Mouse (Mus musculus) left cerebral cortex, adult 2 months (tissue): Measurements from ENCODE around the gene Gsx2. TPM values are rescaled to one million over a fixed set of nuclear protein-coding genes. Genes with fewer than 3 reads are reported as not detected.

ENCODE experiments used
- DNase-seq, 2 experiments: peaks; one replicate each; pipeline ENCODE4 v3.0.0; 2021 to 2022; ENCODE audit warnings: low spot score in 2 of 2, mixed read lengths in 1 of 2; ENCODE audit errors: extremely low spot score in 1 of 2
- H3K27ac ChIP-seq: fragments of 200-600 bp; 2 replicates; pipeline ENCODE4 v1.8.1; 2022
- H3K4me3 ChIP-seq: fragments of 200-600 bp; 2 replicates; pipeline ENCODE4 v1.8.1; 2022
- CTCF ChIP-seq: fragments of 200-600 bp; IDR thresholded peaks from 2 replicates; pipeline ENCODE4 v1.8.1; 2022; ENCODE audit warnings: antibody characterized with exemption, mild to moderate bottlenecking, moderate library complexity
- intact Hi-C: fragments of 180-260 bp; cut with DNase I; formaldehyde crosslinking; loops from one replicate; pipeline ENCODE4 v1.15.1; 2025
- total RNA-seq, 2 experiments: library from RNA; stranded (reverse); gene quantifications; 2 replicates each; pipeline ENCODE4 v1.2.3; 2021

Gene Gsx2
- total RNA-seq, 2 experiments from 2014 or later: 0.28 TPM; not detected in 1

- peak in 1 of 2 experiments; percentile 50 for DNase-seq
Measured at GRCm38 (mm10) chr5:75067125-75067756, 8.2 kb upstream of the Gsx2 start.

GRCm38 (mm10) chr5:75070132-75070531 is 5.3 kb upstream of the Gsx2 start:
- DNase-seq: no peak
- TF ChIP-seq CTCF: no peak
- intact Hi-C loops: loop anchor here (5.0 kb wide), 1 partner anchor 82 kb away; the partner anchor contains the start of gene Pdgfra
- no peak overlapping the region for H3K27ac ChIP-seq
- no peak overlapping the region for H3K4me3 ChIP-seq

More at GRCm38 (mm10) chr5:75067125-75067756, 8.2 kb upstream of the Gsx2 start:
- intact Hi-C loops: no loop called here
- TF ChIP-seq CTCF: no peak
- H3K27ac ChIP-seq: no peak overlapping the region
- H3K4me3 ChIP-seq: peak overlapping the region; percentile 35

GRCm38 (mm10) chr5:75070656-75071375 is 4.6 kb upstream of the Gsx2 start:
- TF ChIP-seq CTCF: no peak
- no peak overlapping the region for H3K4me3 ChIP-seq
- DNase-seq: no peak
- no peak overlapping the region for H3K27ac ChIP-seq
- intact Hi-C loops: loop anchor here (5.0 kb wide), 1 partner anchor 81 kb away; the partner anchor contains the start of gene Pdgfra

- intact Hi-C loops: loop anchor here (5.0 kb wide), 1 partner anchor 80 kb away; the partner anchor contains the start of gene Pdgfra
- no peak for TF ChIP-seq CTCF
- H3K4me3 ChIP-seq: no peak overlapping the region
- no peak overlapping the region for H3K27ac ChIP-seq
- DNase-seq: no peak
Measured at GRCm38 (mm10) chr5:75071951-75072350, 3.5 kb upstream of the Gsx2 start.

GRCm38 (mm10) chr5:75072532-75072931 is 2.9 kb upstream of the Gsx2 start:
- H3K4me3 ChIP-seq: no peak overlapping the region
- H3K27ac ChIP-seq: no peak overlapping the region
- no peak for DNase-seq
- TF ChIP-seq CTCF: no peak
- intact Hi-C loops: loop anchor here (5.0 kb wide), 1 partner anchor 80 kb away; the partner anchor contains the start of gene Pdgfra

- TF ChIP-seq CTCF: no peak
- Histone ChIP-seq H3K27ac (no peak overlapping the region), H3K4me3 (no peak overlapping the region)
- intact Hi-C loops: loop anchor here (5.0 kb wide), 1 partner anchor 79 kb away; the partner anchor contains the start of gene Pdgfra
- DNase-seq: no peak
Measured at GRCm38 (mm10) chr5:75073167-75073566, 2.2 kb upstream of the Gsx2 start.

GRCm38 (mm10) chr5:75073684-75074083 is 1.7 kb upstream of the Gsx2 start:
- H3K4me3 ChIP-seq: no peak overlapping the region
- intact Hi-C loops: loop anchor here (5.0 kb wide), 1 partner anchor 79 kb away; the partner anchor contains the start of gene Pdgfra
- no peak for DNase-seq
- H3K27ac ChIP-seq: no peak overlapping the region
- TF ChIP-seq CTCF: no peak

GRCm38 (mm10) chr5:75074132-75074531 is 1.3 kb upstream of the Gsx2 start:
- no peak for DNase-seq
- Histone ChIP-seq H3K27ac (no peak overlapping the region), H3K4me3 (no peak overlapping the region)
- intact Hi-C loops: loop anchor here (5.0 kb wide), 1 partner anchor 78 kb away; the partner anchor contains the start of gene Pdgfra
- TF ChIP-seq CTCF: no peak

GRCm38 (mm10) chr5:75074537-75075382 is 641 bp upstream of the Gsx2 start:
- H3K4me3 ChIP-seq: no peak overlapping the region
- intact Hi-C loops: loop anchor here (5.0 kb wide), 1 partner anchor 78 kb away; the partner anchor contains the start of gene Pdgfra
- TF ChIP-seq CTCF: no peak

GRCm38 (mm10) chr5:75076326-75077050 is 1.1 kb downstream of the Gsx2 start:
- H3K4me3 ChIP-seq: no peak overlapping the region
- intact Hi-C loops: no loop called here
- DNase-seq: no peak

More at GRCm38 (mm10) chr5:75074537-75075382, 641 bp upstream of the Gsx2 start:
- DNase-seq: no peak
- no peak overlapping the region for H3K27ac ChIP-seq

GRCm38 (mm10) chr5:75077051-75077380 is 1.6 kb downstream of the Gsx2 start:
- DNase-seq: no peak
- no peak for TF ChIP-seq CTCF
- intact Hi-C loops: no loop called here
- no peak overlapping the region for H3K27ac ChIP-seq
- H3K4me3 ChIP-seq: no peak overlapping the region

More at GRCm38 (mm10) chr5:75076326-75077050, 1.1 kb downstream of the Gsx2 start:
- no peak overlapping the region for H3K27ac ChIP-seq
- no peak for TF ChIP-seq CTCF
